Mouse (Mus musculus) stomach, postnatal 0 days (tissue): ENCODE results near the gene Tmem30c.

Source experiments
- CTCF ChIP-seq: IDR thresholded peaks from 2 replicates; pipeline ENCODE4 v1.5.1; 2016; ENCODE audit warnings: antibody characterized with exemption, low read depth, mild to moderate bottlenecking, moderate library complexity
- EP300 ChIP-seq: optimal IDR thresholded peaks from 2 replicates; pipeline ENCODE3; 2016; ENCODE audit warnings: antibody characterized with exemption

DNA sequence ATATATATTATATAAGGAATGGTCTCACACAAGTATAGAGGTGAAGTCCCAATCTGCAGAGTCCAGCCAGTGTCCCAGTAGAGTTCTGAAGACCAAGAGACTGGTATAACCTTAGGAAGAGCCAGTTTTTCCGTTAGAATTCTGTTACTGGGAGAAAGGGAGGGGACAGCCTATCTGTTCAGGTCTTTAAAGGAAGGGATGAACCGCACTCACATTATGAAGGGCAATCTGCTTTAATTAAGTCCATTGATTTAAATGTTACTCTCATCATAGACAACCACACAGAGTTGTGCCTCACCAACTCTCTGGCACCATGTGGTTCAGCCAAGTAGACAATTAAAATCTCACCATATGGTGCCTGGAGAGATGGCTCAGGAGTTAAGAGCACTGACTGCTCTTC lies at the start of gene Tmem30c:
- TF ChIP-seq CTCF (no peak), EP300 (no peak)
